Mouse (Mus musculus) neural tube, embryonic 12.5 days (tissue): ENCODE results near the gene Filip1. TPM values are rescaled to one million over a fixed set of nuclear protein-coding genes. Genes with fewer than 3 reads are reported as not detected.

ENCODE experiments used
- ATAC-seq: fragments of 200-750 bp; cut with Nextera tagmentation; 2 replicates; pipeline ENCODE4 v1.8.0; 2017; ENCODE audit warnings: low read depth, mild to moderate bottlenecking, moderate TSS enrichment, moderate library complexity; ENCODE audit not compliant: low FRiP score
- H3K27ac ChIP-seq: fragments of 300-500 bp; sonication (generic); 2 replicates; pipeline ENCODE4 v1.5.1; 2016
- H3K27me3 ChIP-seq: fragments of 300-500 bp; sonication (generic); replicated peaks from 2 replicates; pipeline ENCODE4 v1.6.1; 2016; ENCODE audit warnings: mild to moderate bottlenecking
- H3K36me3 ChIP-seq: fragments of 300-500 bp; sonication (generic); 2 replicates; pipeline ENCODE4 v1.6.1; 2016; ENCODE audit warnings: mild to moderate bottlenecking
- H3K4me1 ChIP-seq: fragments of 300-500 bp; sonication (generic); 2 replicates; pipeline ENCODE4 v1.6.1; 2016
- H3K4me2 ChIP-seq: fragments of 300-500 bp; sonication (generic); replicated peaks from 2 replicates; pipeline ENCODE4 v1.6.1; 2016; ENCODE audit warnings: mild to moderate bottlenecking
- H3K4me3 ChIP-seq: fragments of 300-500 bp; sonication (generic); 2 replicates; pipeline ENCODE4 v1.5.1; 2016
- H3K9ac ChIP-seq: fragments of 300-500 bp; sonication (generic); 2 replicates; pipeline ENCODE4 v1.6.1; 2016; ENCODE audit warnings: mild to moderate bottlenecking
- H3K9me3 ChIP-seq: fragments of 300-500 bp; sonication (generic); 2 replicates; pipeline ENCODE4 v1.6.1; 2016; ENCODE audit warnings: mild to moderate bottlenecking
- whole genome bisulfite sequencing: fragments of 180-500 bp; shearing (Covaris S2); methylation state at CpG from one replicate; pipeline ENCODE4 v1.1.7; 2016; 5-methylcytosine and 5-hydroxymethylcytosine counted together
- polyA plus RNA-seq: library from polyadenylated mRNA; unstranded; fragments of >200 nt; fragmentation: Nextera tagmentation; extraction: Ambion mirVana; gene quantifications from 2 replicates; pipeline ENCODE4 v1.2.1, GENCODE M21; 2016

Filip1 gene
- polyA plus RNA-seq, 1 experiment from 2014 or later = 3.5 TPM

GRCm38 (mm10) chr9:79880031-79880430, 132.6 kb downstream of the Filip1 start:
- no peaks in the 10 kb centered on the region for H3K27me3 ChIP-seq
- no peak overlapping the region for H3K27ac ChIP-seq
- H3K4me2 ChIP-seq = no peak overlapping the region
- 89% methylated on average over 7 of the region's 7 CpGs for WGBS
- no peak for ATAC-seq
- H3K9me3 ChIP-seq = no peaks in the 10 kb centered on the region
- no peak overlapping the region for H3K4me3 ChIP-seq
- H3K4me1 ChIP-seq = peaks cover 13% of the 10 kb centered on the region
- H3K36me3 ChIP-seq = no peaks in the 10 kb centered on the region
- H3K9ac ChIP-seq = no peak overlapping the region

- Histone ChIP-seq H3K27ac (0 out of 2 replicates have a peak overlapping the region, but pooled peaks have one; percentile 26), H3K4me1 (peaks cover 15% of the 10 kb centered on the region), H3K9ac (peak overlapping the region; percentile 18; the same call in 1 of the 2 replicates), H3K36me3 (no peaks in the 10 kb centered on the region), H3K4me2 (peak overlapping the region; percentile 45), H3K9me3 (no peaks in the 10 kb centered on the region), H3K27me3 (no peaks in the 10 kb centered on the region), H3K4me3 (no peak overlapping the region)
- WGBS = 31% methylated on average over 20 of the region's 20 CpGs
- peak; percentile 65 for ATAC-seq
Observed at GRCm38 (mm10) chr9:79875522-79876131, 137.0 kb downstream of the Filip1 start.

GRCm38 (mm10) chr9:79872598-79872997, 140.1 kb downstream of the Filip1 start:
- ATAC-seq = 0 out of 2 replicates have a peak, but pooled peaks have one; percentile 38
- Histone ChIP-seq H3K4me1 (peaks cover 15% of the 10 kb centered on the region), H3K4me2 (no peak overlapping the region), H3K27me3 (no peaks in the 10 kb centered on the region), H3K27ac (no peak overlapping the region), H3K4me3 (no peak overlapping the region), H3K9me3 (no peaks in the 10 kb centered on the region), H3K36me3 (no peaks in the 10 kb centered on the region), H3K9ac (no peak overlapping the region)
- WGBS = 11% methylated on average over 2 of the region's 2 CpGs

- WGBS = 34% methylated on average over 5 of the region's 5 CpGs
- Histone ChIP-seq H3K4me1 (peaks cover 2% of the 10 kb centered on the region; the same call in 1 of the 2 replicates), H3K27ac (no peak overlapping the region), H3K9me3 (no peaks in the 10 kb centered on the region), H3K27me3 (no peaks in the 10 kb centered on the region), H3K9ac (no peak overlapping the region), H3K36me3 (no peaks in the 10 kb centered on the region), H3K4me2 (no peak overlapping the region), H3K4me3 (no peak overlapping the region)
- ATAC-seq = no peak
Observed at GRCm38 (mm10) chr9:79869512-79869911, 143.1 kb downstream of the Filip1 start.

- no peaks in the 10 kb centered on the region for H3K27me3 ChIP-seq
- WGBS = 66% methylated on average over 7 of the region's 7 CpGs
- no peak for ATAC-seq
Observed at GRCm38 (mm10) chr9:79865998-79866397, 146.7 kb downstream of the Filip1 start.

GRCm38 (mm10) chr9:79862544-79862943, 150.1 kb downstream of the Filip1 start:
- no peak overlapping the region for H3K27ac ChIP-seq
- no peaks in the 10 kb centered on the region for H3K9me3 ChIP-seq
- no peaks in the 10 kb centered on the region for H3K36me3 ChIP-seq
- no peak overlapping the region for H3K4me3 ChIP-seq
- no peaks in the 10 kb centered on the region for H3K4me1 ChIP-seq
- WGBS = 87% methylated on average over 6 of the region's 6 CpGs
- H3K9ac ChIP-seq = no peak overlapping the region
- ATAC-seq = no peak
- H3K4me2 ChIP-seq = no peak overlapping the region
- no peaks in the 10 kb centered on the region for H3K27me3 ChIP-seq

More at GRCm38 (mm10) chr9:79865998-79866397, 146.7 kb downstream of the Filip1 start:
- no peak overlapping the region for H3K4me3 ChIP-seq
- H3K27ac ChIP-seq = no peak overlapping the region
- H3K9me3 ChIP-seq = no peaks in the 10 kb centered on the region
- H3K4me1 ChIP-seq = no peaks in the 10 kb centered on the region
- H3K9ac ChIP-seq = no peak overlapping the region
- no peak overlapping the region for H3K4me2 ChIP-seq
- H3K36me3 ChIP-seq = no peaks in the 10 kb centered on the region

- H3K27me3 ChIP-seq = no peaks in the 10 kb centered on the region
- no peak overlapping the region for H3K9ac ChIP-seq
- no peak overlapping the region for H3K4me3 ChIP-seq
- H3K36me3 ChIP-seq = no peaks in the 10 kb centered on the region
- no peak overlapping the region for H3K4me2 ChIP-seq
- no peaks in the 10 kb centered on the region for H3K4me1 ChIP-seq
- no peak for ATAC-seq
- no peaks in the 10 kb centered on the region for H3K9me3 ChIP-seq
- H3K27ac ChIP-seq = no peak overlapping the region
Observed at GRCm38 (mm10) chr9:79847099-79847498, 165.6 kb downstream of the Filip1 start.

GRCm38 (mm10) chr9:79842615-79843014, 170.0 kb downstream of the Filip1 start:
- H3K27me3 ChIP-seq = no peaks in the 10 kb centered on the region
- no peaks in the 10 kb centered on the region for H3K4me1 ChIP-seq
- no peaks in the 10 kb centered on the region for H3K36me3 ChIP-seq
- H3K9me3 ChIP-seq = no peaks in the 10 kb centered on the region
- 87% methylated on average over 6 of the region's 6 CpGs for WGBS
- no peak overlapping the region for H3K9ac ChIP-seq
- ATAC-seq = no peak
- no peak overlapping the region for H3K27ac ChIP-seq
- no peak overlapping the region for H3K4me2 ChIP-seq
- H3K4me3 ChIP-seq = no peak overlapping the region

GRCm38 (mm10) chr9:79842028-79842427, 170.6 kb downstream of the Filip1 start:
- Histone ChIP-seq H3K27me3 (no peaks in the 10 kb centered on the region), H3K4me2 (no peak overlapping the region), H3K4me1 (no peaks in the 10 kb centered on the region), H3K9me3 (no peaks in the 10 kb centered on the region), H3K4me3 (no peak overlapping the region), H3K36me3 (no peaks in the 10 kb centered on the region), H3K27ac (no peak overlapping the region), H3K9ac (no peak overlapping the region)
- no peak for ATAC-seq

GRCm38 (mm10) chr9:79831294-79831693, 181.4 kb downstream of the Filip1 start:
- no peaks in the 10 kb centered on the region; the same call in 1 of the 2 replicates for H3K4me1 ChIP-seq
- no peak overlapping the region for H3K9ac ChIP-seq
- no peaks in the 10 kb centered on the region for H3K9me3 ChIP-seq
- peak; percentile 34; the same call in 1 of the 2 replicates for ATAC-seq
- no peak overlapping the region for H3K4me2 ChIP-seq
- WGBS = 89% methylated on average over 1 of the region's 1 CpGs
- H3K27ac ChIP-seq = no peak overlapping the region
- no peaks in the 10 kb centered on the region for H3K27me3 ChIP-seq
- no peak overlapping the region for H3K4me3 ChIP-seq
- no peaks in the 10 kb centered on the region for H3K36me3 ChIP-seq

GRCm38 (mm10) chr9:79830874-79831273, 181.8 kb downstream of the Filip1 start:
- 13% methylated on average over 4 of the region's 4 CpGs for WGBS
- peak; percentile 82 for ATAC-seq
- H3K4me1 ChIP-seq = no peaks in the 10 kb centered on the region; the same call in 1 of the 2 replicates
- no peaks in the 10 kb centered on the region for H3K27me3 ChIP-seq
- H3K9ac ChIP-seq = no peak overlapping the region
- H3K9me3 ChIP-seq = no peaks in the 10 kb centered on the region
- no peaks in the 10 kb centered on the region for H3K36me3 ChIP-seq
- no peak overlapping the region for H3K4me3 ChIP-seq
- no peak overlapping the region for H3K27ac ChIP-seq
- peak overlapping the region; percentile 38; the same call in 1 of the 2 replicates for H3K4me2 ChIP-seq

GRCm38 (mm10) chr9:79829842-79830800, 182.5 kb downstream of the Filip1 start:
- no peak for ATAC-seq

More at GRCm38 (mm10) chr9:79829842-79830800, 182.5 kb downstream of the Filip1 start:
- H3K27ac ChIP-seq = no peak overlapping the region
- H3K4me3 ChIP-seq = no peak overlapping the region
- 63% methylated on average over 23 of the region's 23 CpGs for WGBS
- H3K4me2 ChIP-seq = peak overlapping the region; percentile 38
- no peaks in the 10 kb centered on the region; the same call in 1 of the 2 replicates for H3K4me1 ChIP-seq
- no peak overlapping the region for H3K9ac ChIP-seq
- no peaks in the 10 kb centered on the region for H3K27me3 ChIP-seq
- no peaks in the 10 kb centered on the region for H3K9me3 ChIP-seq
- no peaks in the 10 kb centered on the region for H3K36me3 ChIP-seq
